Mouse (Mus musculus) left cerebral cortex, adult 8-10 months (tissue): ENCODE measurements around the gene Spred2. TPM values are rescaled to one million over a fixed set of nuclear protein-coding genes. Genes with fewer than 3 reads are reported as not detected.

Experiments
- DNase-seq, 2 experiments: peaks; one replicate each; pipeline ENCODE4 v3.0.0; 2022; ENCODE audit warnings: low spot score in 2 of 2
- total RNA-seq, 4 experiments: library from RNA; stranded (reverse); gene quantifications; 2 replicates each; pipeline ENCODE4 v1.2.4; 2022

Spred2 gene
- total RNA-seq, 4 experiments from 2014 or later: 66.8 to 82.4 (median 72.3) TPM

DNA sequence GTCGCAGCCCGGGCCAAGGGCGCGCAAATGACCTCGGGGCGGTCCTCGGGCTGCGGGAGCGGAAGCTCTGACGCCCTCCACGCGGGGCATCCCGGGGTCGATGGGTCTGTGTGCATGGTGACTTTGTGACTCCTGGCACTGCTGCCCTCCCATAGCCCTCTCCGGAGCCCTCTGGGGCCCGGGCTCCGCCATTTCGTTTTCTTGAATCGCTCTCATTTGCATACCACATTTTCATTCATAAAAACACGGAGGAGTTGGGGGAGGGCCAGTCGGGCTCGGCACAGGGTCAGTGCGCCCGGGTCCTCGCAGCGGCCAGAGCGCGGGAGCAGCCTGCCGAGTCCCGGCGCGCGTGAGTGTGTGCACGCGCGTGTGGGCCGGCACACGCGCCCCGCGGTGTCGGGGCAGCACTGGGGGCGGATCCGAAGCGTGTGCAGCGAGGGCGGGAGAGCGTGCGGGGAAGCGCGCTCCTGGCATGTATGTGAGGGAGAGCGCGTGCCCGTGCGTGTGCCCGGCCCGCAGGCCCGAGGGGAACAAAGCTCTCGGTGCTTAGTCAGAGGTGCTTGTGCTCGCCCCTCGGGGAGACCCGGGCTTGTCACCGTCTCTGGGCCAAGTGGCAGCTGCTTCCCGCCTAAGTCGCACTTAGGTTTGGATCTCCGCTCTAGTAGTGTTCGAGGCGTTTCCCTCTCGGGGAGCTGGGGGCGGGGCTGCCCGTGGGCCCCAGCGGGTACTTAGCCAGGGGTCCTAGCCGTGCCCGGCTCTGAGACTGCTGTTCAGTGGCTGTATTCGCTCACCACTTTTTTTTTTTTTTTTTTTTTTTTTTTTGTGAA, 1.2 kb downstream of the Spred2 start:
- DNase-seq: peak; percentile 57 to 78

DNA sequence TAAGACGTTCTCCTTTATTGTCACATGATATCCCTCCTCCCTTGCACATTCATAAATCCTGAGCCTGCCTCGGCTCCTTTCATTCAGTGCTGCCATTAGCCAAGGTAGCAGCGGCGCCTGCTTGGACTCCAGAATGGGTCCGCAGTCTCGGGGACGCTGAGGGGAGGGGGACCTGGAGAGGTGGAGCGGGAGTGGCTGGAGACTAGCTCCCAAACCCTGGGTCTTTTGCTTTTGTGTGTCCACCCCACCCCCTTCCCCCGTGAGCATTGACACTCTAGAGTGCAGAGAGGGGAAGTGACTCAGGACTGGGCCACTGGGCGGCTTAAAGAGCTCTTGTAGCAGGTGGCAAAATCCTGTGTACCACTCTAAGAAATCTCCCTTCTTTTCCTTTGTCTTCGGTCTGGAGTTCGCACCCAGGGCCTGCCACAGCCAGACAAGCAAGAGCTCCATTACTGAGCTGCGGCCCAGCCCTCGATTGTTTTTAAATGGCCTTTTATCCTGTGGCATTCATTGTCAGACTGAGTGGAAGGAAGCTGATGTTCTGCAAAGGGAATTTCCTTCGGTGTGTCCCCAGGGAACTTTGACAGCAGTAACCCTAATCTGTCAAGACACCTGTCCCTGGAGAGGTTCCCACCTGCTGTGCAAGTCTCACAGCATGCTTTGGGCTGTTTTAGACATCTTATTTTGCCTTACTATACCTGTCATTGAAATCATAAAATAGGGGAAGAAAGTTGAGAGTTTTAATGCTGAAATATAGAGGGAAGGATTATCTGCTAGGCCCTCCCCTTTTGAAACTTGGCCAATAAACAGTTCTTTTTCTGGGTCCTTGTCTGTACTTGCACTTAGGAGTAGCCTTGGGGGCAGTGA, 2.0 kb downstream of the Spred2 start:
- no peak for DNase-seq

DNA sequence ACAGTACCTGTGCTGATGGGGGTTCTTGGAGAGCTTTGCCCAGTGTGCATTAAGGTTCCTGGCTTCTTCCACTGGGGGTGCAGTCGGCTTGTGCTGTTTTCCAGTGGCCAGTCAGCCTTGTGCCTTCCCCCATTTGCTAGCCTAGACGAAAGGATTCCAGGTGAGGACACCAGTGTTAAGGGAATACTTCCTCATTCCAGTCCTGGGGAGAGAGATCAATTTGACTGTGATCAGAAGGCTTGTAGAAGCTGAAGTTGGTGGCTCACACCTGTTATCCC, 2.6 kb downstream of the Spred2 start:
- no peak for DNase-seq

DNA sequence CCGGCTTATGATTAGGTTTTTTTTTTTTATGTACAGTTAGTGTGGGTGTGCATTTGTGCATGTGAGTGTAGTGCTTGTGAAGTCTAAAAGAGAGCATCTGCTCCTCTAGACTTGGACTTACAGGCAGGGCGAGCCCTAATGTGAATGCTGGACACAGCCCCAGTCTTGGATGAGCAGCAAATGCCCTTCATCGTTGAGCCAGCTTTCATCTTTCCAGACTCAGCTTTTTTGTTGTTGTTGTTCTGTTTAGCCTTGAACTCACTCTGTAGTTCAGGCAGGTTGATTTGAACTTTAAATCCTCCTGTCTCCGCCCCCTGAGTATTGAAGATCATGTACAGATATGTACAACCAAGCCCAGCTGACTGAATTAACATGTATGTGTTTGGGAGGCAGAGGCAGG, 4.5 kb downstream of the Spred2 start:
- DNase-seq: no peak

DNA sequence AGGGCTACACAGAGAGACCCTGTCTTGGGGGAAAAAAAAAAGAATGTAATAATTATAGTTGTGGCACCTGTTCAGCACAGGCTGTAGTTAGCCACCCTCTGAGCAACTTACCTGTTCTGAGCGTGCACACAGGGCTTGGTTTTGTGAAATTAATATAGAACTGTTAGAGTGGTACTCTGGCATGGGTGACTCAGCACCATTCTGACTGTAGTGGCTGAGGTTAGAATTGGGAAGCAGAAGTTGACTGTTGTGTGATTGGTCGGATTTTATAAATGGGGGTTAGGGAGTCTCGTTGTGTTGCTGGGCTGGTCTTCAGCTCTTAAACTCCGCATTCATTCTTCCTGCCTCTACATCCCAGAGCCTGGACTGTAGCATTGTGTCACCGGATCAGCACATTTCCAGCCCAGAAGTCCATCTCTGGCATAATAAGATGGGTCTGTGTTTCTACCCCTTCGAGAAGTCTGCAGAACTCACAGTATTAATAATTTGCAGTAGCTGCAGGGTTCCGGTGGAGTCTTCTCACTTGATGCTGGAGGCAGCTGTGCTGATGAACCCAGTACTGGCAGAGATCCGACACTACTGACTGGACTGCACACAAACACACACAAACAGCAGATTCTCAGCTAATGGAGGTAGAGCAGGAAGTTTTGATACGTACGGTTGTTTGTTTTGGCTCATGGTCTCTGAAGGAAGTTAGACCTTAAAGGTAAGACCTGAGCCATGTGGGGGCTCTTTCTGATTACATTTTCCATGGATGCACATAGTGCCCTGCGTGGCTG, 5.1 kb downstream of the Spred2 start:
- no peak for DNase-seq

DNA sequence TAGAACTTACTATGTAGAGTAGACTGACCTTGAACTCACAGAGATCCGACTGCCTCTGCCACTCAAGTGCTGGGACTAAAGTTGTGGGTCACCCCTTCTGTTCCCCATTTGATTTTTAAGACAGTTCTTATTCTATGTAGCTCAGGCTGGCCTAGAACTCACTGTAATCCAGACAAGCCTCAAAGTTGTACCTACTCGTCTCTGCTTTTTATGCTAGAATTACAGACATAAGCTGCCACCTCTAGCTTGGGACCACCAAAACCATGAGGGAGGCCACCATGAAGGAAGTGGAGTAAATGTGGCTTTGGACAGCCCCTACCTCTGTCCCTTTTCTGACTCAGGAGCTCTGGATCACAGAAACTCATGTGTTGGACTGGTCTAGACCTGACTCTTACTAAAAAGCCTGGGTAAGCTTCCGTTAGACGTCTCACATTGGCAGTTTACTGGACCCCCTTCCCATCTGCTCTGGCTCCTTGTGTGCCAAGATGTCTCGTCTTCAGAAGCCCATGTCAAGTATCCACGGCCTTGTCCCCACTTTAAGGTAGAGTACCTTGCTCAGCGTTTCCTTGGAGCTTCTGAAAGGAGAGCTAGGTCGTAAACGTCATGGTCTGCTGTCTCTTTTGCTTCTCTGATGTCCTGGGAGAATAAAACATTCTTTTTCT, 7.5 kb downstream of the Spred2 start:
- no peak for DNase-seq

DNA sequence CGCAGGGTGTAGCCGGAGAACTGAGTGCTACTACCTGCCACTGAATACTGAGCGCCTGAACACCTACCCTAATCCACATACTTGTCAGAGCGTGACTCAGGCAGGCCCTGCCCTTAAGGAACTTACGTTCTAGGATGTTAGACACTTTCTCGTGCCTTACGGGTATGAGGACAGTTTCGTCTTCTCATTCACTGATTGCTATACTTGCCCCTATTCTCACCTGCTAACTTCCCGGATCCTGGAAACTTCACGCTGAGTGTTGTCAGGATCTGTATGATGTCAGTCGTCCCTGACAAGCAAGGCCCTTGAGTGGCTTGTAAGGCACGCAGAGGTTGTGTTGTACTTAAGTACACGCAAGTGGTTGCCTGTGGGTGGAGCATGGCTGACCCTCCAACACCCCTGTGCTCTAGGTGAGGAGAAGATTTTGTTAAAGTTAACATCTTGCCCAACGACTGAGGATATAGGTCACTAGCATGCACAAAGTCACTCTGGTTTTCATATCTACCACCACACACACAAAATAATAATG, 8.9 kb downstream of the Spred2 start:
- DNase-seq: no peak

DNA sequence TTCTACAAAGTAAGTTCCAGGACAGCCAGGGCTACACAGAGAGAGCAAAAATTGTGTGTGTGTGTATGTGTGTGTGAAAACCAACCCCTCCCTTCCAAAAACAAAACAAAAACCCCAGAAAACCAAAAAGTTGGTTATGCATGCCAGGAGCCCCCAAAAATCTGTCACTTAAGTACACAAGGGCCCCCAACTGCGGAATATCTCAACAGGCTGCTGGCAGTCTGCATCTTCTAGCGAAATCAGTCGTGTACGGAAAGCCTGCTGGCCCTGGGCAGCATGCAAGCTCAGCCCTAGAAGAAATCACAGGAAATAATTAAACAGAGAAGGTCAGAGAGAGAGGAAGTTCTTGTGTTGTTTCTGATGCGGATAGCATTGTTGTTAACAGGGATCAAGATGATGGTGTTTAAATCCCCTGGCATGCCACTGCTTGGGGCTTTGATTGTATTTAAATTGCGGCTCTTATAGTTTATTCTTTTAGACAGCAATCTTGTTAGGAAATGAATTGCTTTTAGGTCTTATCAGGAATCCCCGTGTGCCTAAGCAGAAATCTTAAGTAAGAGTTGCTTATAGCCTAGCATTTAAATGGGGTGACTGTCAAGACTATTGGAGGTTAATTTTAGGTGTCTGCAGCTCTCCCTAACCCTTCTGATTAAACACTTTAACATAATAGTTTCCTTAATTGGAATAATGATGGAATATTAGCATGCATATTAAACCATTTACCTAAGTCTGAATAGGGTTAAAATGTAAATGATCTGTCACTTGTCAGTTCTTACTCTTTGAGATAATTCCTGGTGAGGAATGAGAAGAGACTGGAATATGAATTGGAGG, 11.6 kb downstream of the Spred2 start:
- DNase-seq: no peak

DNA sequence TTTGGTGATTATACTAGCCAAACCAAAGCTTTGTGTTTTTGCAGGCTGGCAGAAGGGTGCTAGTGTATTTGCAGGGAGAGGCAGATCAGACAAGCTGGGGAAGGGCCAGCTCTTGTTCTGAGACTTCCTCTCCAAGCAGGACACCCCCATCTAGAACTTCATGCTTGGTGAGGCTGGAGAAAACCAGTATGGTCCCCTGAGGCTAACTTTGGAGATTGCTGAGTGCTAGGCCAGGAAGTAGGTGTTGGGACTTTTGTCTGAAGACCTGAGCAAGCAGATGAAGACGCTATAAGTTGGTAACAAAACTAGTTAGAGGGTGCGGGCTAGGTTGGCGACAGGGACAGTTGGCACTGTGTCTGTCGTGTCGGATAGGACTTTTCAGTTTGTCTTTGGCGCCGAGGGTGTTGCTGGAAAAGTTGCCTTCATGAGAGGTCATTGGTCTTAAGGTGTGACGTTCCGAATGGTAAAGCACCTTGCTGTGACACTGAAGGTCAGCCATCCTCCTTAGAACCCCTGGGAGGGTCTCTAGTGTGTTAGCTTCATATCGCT, 14.4 kb downstream of the Spred2 start:
- no peak for DNase-seq

DNA sequence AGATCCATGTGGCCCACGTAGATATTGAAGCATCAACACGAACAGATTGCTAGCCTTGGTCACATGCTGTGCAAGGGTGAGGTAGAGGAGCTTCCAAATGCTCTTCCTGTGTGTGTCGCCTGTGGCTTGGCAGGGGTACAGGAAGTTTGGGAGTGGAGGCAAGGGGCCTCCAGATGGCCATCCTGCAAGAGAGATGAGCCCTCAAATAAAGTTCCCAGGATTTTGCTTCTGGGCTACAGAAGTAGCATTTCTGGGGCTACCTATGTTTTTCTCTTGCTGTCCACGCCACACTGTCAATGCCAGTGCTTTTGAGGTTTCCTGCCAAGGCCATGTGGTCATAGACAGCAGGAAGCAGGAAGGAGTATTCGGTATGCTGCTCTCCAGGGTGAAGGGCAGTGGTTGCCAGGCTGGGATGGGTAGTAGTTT, 15.1 kb downstream of the Spred2 start:
- peak in 1 of 2 experiments; percentile 48 for DNase-seq

DNA sequence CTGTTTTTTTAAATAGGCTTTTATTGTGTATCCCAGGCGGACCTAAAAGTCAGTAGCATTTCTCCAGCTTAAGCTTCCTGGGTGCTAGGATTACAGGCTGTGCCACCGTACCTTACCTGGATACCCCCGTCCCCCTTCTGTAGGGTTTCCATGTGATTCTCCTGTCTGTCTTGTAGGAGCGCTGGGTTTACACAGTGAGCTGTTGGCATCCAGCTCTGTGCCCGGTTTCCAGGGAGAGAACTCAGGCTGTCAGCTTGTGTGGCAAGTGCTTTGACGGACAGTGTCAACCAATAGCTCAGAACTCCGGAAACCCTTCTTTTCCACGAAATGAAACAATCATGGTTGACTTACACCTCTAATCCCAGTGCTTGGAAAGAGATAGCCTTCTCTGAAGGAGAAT, 15.7 kb downstream of the Spred2 start:
- DNase-seq: no peak

DNA sequence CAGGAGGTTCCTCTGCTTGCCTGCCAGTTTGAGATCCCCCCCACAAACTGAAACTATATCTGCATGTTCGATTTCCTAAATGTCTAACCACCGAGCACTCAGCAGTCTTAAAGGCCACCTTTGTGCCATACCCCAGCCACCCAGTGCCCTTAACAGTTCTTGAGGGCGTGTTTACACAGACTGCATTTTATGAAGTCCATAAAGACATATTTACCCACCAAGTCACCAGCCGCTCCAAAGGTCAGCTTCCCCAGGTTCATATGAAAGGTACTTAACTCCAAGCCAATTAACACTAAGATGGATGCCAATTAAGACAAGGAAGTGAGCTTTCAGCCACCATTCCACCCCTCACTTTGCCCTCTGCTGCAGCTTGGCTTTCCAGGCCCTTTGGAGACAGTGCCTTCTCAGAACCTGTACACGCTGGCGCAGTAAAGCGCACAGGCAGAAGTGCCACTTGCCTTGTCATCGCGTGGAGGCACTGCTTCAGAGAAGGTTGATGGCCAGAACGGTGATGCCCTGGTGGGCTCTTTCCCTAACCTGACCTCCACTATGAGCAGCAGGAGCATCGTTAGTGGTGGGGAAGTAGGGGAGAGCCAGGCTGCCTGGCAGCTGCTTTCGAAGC, 17.1 kb downstream of the Spred2 start:
- no peak for DNase-seq

DNA sequence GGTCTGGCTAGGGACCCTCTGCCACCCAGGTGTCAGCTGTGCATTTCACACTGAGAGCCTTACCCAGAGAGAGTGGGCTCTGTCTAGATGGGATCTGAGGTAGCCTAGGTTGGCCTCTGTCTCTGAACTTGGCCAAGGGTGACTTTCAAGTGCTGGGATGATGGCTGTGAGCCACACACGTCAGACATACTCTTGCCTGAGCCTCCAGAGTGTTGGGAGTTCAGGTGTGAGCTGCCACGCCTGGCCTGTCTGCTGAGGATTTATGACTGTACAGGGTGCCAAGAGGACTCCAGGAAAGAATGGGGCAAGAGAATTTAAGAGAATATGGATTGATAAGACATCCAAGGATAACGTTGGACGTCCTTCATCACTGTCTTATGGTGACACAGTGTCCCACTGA, 17.8 kb downstream of the Spred2 start:
- no peak for DNase-seq

DNA sequence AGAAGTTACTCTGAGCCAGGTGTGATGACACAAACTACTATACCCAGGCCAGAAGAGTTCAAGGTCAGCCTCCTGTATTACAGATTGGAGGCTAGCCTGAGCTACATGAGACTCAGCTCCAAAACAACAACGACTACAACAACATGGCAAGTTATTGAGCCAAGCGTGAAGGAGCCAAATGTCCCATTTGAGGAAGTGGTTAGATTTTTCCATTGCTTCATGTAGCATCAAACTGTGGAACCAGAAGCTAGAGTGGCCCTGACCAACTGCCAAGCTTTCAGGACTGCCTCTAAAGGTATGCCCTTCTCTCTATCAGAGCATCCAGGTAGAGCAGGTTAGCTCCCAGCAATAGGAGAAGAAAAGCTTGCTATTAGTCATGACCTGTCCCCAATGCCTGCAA, 19.6 kb downstream of the Spred2 start:
- DNase-seq: no peak

DNA sequence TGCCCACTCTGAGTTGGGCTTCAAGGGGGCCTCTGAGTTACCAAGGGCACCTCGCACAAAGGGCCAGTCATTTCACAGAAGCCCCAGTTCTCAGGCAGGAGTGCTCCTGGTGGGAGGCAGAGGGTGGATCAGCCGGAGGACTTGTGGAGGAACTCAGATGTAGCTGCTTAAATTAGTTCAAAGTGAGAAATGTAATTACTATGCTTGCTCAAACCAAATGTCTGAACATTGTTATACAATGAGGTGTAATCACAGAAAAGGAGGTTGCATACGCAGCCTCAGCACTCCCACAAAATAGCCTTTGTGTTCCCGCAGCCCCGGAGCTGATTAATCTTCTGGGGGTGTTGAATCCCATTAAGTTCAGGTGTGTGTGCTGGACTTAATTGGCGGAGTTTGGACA, 20.5 kb downstream of the Spred2 start:
- DNase-seq: peak in 1 of 2 experiments; percentile 60

DNA sequence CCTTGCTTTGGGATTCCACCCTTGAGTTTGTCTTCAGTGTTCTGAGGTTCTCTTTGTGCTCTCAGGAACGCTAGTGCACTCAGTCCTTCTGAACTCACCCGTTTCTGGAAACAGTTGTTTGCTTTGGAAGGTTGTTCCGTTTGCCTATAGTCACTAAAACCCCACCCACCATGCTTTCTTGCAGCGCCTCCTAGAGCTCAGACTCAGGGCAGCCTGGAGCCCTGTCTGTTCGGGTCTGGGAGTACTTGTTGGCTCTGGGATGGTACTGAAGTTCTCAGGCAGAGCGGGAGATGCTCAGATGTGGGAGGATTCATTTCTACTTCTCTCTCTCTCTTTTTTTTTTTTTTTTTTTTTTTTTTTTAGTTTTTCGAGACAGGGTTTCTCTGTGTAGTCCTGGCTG, 22.5 kb downstream of the Spred2 start:
- DNase-seq: no peak

DNA sequence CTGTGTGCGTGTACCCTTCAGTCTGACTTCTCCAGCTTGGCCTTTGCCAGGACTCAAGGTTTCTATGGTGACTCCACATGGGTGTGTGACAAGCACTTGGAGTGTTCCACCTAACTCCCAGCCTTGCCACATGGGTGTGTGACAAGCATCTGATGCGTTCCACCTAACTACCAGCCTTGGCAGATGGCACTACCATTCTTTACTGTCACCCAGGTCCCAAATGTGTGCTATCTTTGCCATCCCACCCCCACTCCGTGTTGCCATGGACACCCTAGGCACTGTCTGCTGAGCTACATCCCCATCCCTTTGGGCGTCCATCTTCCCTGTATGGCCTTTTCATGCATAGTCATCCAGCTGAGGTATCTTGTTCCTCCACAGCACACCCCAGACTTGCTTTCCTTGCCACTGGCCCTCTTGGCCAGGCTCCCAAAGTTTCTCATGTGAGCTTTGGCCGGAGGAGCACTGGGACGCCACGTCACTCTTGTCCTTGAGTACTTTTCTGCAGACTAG, 23.5 kb downstream of the Spred2 start:
- DNase-seq: peak in 1 of 2 experiments; percentile 80

DNA sequence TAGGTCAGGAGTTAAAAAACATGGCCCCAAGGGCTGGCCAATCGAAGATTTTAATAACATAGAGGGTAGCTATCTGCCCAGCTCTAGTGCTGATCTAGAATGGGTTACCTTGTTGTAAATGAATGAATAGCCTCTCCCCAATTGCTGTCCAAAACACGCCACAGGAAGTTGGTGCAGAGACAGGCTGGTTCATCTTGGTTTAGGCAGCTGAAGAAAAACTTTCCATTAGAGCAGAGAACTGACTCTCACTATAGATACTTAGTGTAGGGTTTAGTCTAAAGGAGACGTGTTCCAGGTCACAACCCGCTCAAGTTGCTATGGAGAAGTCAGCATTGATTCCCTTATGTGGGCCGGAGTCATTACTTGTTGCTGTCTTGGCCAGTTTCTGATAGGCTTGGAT, 25.6 kb downstream of the Spred2 start:
- DNase-seq: no peak

DNA sequence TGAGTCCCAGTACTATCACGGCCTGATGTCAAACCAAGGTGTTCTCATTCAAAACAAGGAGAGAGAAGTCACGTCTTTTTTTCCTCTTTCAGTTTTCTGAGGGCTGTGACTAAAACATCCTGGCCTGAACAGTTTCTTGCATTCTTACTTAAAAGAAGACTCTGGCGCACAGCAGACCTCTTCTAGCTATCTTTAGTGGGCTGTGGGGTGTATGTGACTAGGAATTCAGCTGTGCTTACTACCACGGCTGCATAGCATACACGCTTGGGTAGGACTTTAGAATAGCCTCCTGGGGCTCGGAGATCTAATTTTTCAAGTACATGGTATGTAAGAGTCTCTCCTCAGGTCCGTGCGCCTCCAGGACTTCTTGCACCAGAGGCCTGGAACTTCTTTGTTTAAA, 26.0 kb downstream of the Spred2 start:
- DNase-seq: no peak
